Mouse (Mus musculus) neural tube, embryonic 15.5 days (tissue): ENCODE results near the gene Itpkc. TPM values are rescaled to one million over a fixed set of nuclear protein-coding genes. Genes with fewer than 3 reads are reported as not detected.
A peak's percentile ranks its signal among the peaks of the same experiment; 100 is the strongest.

Source experiments
- ATAC-seq: fragments of 200-750 bp; cut with Nextera tagmentation; 2 replicates; pipeline ENCODE4 v1.8.0; 2017; ENCODE audit warnings: mild to moderate bottlenecking, moderate TSS enrichment, moderate library complexity; ENCODE audit not compliant: low FRiP score
- H3K27ac ChIP-seq: fragments of 300-500 bp; sonication (generic); replicated peaks from 2 replicates; pipeline ENCODE4 v1.5.1; 2015; ENCODE audit warnings: mild to moderate bottlenecking, inconsistent platforms
- H3K27me3 ChIP-seq: fragments of 300-500 bp; sonication (generic); replicated peaks from 2 replicates; pipeline ENCODE4 v1.6.1; 2015; ENCODE audit warnings: inconsistent platforms
- H3K36me3 ChIP-seq: fragments of 300-500 bp; sonication (generic); 2 replicates; pipeline ENCODE4 v1.6.1; 2015; ENCODE audit warnings: inconsistent platforms
- H3K4me1 ChIP-seq: fragments of 300-500 bp; sonication (generic); 2 replicates; pipeline ENCODE4 v1.6.1; 2015; ENCODE audit warnings: inconsistent platforms
- H3K4me2 ChIP-seq: fragments of 300-500 bp; sonication (generic); 2 replicates; pipeline ENCODE4 v1.6.1; 2015; ENCODE audit warnings: inconsistent platforms, mild to moderate bottlenecking, moderate library complexity
- H3K4me3 ChIP-seq: fragments of 300-500 bp; sonication (generic); replicated peaks from 2 replicates; pipeline ENCODE4 v1.5.1; 2015; ENCODE audit warnings: mild to moderate bottlenecking, inconsistent platforms
- H3K9ac ChIP-seq: fragments of 300-500 bp; sonication (generic); replicated peaks from 2 replicates; pipeline ENCODE4 v1.6.1; 2015; ENCODE audit warnings: mild to moderate bottlenecking, inconsistent platforms
- H3K9me3 ChIP-seq: fragments of 300-500 bp; sonication (generic); replicated peaks from 2 replicates; pipeline ENCODE4 v1.6.1; 2016; ENCODE audit warnings: inconsistent platforms
- WGBS: fragments of 180-500 bp; shearing (Covaris S2); methylation state at CpG from one replicate; pipeline ENCODE4 v1.1.7; 2015; ENCODE audit warnings: mixed read lengths; 5-methylcytosine and 5-hydroxymethylcytosine counted together
- polyA plus RNA-seq: library from polyadenylated mRNA; unstranded; fragments of >200 nt; fragmentation: Nextera tagmentation; extraction: Ambion mirVana; gene quantifications from 2 replicates; pipeline ENCODE4 v1.2.1, GENCODE M21; 2015

Itpkc gene
- polyA plus RNA-seq, 1 experiment from 2014 or later = 5.9 TPM

DNA sequence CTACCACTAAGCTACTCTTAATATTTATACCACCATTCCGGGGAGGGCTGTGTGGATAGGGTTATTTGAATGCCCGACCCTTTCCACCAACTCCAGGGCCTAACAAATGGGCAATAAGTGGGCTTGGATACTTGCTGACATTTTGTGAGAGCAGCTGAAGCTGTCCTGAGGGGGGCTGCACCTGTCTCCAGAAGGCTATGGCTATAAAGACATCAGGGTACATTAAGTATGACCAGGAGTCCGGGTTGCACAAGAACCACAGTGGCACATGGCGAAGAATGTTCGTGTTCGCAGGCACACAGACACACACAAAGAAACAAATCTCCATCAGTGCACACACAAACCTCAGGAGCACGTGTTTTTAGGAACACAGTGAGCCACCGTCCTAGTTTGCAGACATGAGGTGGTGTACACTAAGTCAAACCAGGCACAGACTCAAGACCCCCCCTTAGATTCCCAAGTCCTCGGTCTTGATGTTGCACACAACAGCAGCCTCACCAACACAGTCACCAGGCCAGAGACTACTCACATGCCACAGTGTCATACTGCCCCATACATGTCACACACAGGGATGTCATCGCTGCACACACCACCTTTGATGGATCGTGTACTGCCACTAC, 60.9 kb downstream of the Itpkc start:
- no peaks in the 10 kb centered on the region for H3K27me3 ChIP-seq
- H3K27ac ChIP-seq = peak overlapping the region; percentile 99
- H3K4me1 ChIP-seq = peaks cover 41% of the 10 kb centered on the region
- H3K4me3 ChIP-seq = peak overlapping the region; percentile 75
- H3K9ac ChIP-seq = peak overlapping the region; percentile 84
- peak overlapping the region; percentile 88 for H3K4me2 ChIP-seq
- ATAC-seq = no peak
- peaks cover 22% of the 10 kb centered on the region for H3K36me3 ChIP-seq
- H3K9me3 ChIP-seq = no peaks in the 10 kb centered on the region
- 71% methylated on average over 11 of the region's 11 CpGs for WGBS

DNA sequence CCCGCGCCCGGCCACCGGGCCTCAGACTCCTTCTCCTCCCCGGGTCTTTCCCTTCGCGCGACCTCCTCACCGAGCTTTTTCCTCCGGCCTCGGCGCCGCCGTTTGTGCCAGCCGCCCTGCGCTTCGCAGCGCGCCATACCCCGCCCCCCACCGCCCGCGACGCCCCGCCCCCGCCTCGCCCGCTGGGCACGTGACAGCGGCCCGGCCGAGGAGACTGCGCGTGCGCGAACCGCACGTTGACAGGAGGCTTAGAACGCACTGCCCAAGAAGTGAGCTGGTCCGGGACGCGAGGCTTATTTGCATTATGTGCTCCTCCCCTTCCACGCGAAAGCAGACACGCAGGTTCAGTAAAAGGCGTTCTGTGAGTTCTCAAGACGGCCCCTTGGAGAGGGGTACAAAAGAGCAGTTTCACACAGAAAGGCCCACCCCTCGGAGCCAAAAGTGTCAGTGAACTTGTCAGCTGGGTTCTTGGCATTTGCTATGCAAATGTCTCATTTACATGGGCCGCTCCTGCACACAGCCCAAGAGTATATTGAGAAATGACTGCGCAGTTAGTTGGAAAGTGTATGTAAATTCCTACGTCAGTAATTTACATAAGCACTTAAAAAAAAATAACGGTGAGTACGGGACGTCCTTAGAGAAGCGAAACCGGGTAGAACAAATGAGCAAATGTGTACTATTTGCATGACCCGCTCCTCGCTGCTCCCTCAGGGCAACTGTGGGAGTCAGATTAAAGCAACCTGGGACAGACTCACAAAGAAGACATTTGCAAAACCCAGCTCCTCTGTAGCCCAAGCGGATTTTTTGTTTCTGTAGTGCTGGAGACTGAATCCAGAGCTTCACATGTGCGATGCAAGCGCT, 61.6 kb downstream of the Itpkc start, which contains the start of gene Egln2:
Egln2 (minus strand) TSS at position 189 of the 861 bp plus-strand sequence.
- peak within 1 kb of the TSS; percentile 99 for H3K27ac ChIP-seq
- H3K9me3 ChIP-seq = no peaks in the 10 kb centered on the region
- H3K4me2 ChIP-seq = peak within 1 kb of the TSS; percentile 88
- peaks cover 49% of the 10 kb centered on the region for H3K4me1 ChIP-seq
- peak within 1 kb of the TSS; percentile 75 for H3K4me3 ChIP-seq
- peaks cover 16% of the 10 kb centered on the region for H3K36me3 ChIP-seq
- ATAC-seq = peak; percentile 89
- WGBS = 2% methylated on average over 61 of the region's 61 CpGs
- H3K27me3 ChIP-seq = no peaks in the 10 kb centered on the region
- peak within 1 kb of the TSS; percentile 84 for H3K9ac ChIP-seq

DNA sequence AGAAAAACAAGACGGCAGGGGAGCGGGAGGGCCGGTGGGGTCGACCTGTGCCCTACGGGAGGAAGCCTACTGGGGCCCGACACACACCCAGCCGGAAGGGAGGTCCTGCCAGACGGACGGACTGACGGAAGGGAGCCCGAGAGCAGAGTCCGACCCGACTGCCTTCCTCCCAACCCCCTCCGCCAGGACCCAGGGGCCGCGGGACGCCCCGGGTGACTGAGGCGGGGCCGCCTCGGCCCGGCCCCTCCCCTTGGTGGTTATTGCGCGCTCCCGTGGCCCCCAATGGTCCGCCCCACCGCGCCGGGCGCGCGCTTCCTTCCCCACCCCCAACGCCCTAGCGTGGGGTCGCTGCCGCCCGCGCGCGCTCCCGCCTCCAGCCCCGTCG, 62.2 kb downstream of the Itpkc start:
- H3K27ac ChIP-seq = peak overlapping the region; percentile 99
- no peaks in the 10 kb centered on the region for H3K27me3 ChIP-seq
- peak overlapping the region; percentile 75 for H3K4me3 ChIP-seq
- peaks cover 55% of the 10 kb centered on the region for H3K4me1 ChIP-seq
- H3K9me3 ChIP-seq = no peaks in the 10 kb centered on the region
- H3K36me3 ChIP-seq = peaks cover 15% of the 10 kb centered on the region; the same call in 1 of the 2 replicates
- 1% methylated on average over 35 of the region's 43 CpGs for WGBS
- H3K9ac ChIP-seq = peak overlapping the region; percentile 84
- H3K4me2 ChIP-seq = peak overlapping the region; percentile 88
- peak; percentile 68 for ATAC-seq

DNA sequence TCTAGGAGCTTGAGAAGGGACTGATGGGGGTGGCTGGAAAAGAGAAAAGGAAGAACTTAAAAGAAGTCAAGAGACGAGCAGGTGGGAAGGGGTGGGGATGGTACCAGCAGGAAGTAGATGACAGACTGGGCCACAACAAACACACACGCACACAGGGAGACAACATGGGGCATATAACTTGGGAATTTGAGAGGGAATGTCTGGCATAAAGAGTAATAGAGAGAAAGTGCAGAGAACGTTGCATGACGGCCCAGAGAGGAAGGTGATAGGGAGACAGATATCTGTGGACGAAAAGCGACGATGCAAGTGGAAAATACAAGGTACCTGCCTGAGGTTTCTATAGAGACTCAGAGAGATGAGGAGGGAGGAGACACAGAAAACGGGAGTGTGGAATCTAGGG, 62.8 kb downstream of the Itpkc start:
- Histone ChIP-seq H3K4me1 (peaks cover 60% of the 10 kb centered on the region), H3K9ac (peak overlapping the region; percentile 84), H3K27ac (peak overlapping the region; percentile 99), H3K4me2 (peak overlapping the region; percentile 88), H3K27me3 (no peaks in the 10 kb centered on the region), H3K9me3 (no peaks in the 10 kb centered on the region), H3K4me3 (peak overlapping the region; percentile 75), H3K36me3 (peaks cover 10% of the 10 kb centered on the region; the same call in 1 of the 2 replicates)
- no peak for ATAC-seq
- WGBS = 1% methylated on average over 8 of the region's 8 CpGs

DNA sequence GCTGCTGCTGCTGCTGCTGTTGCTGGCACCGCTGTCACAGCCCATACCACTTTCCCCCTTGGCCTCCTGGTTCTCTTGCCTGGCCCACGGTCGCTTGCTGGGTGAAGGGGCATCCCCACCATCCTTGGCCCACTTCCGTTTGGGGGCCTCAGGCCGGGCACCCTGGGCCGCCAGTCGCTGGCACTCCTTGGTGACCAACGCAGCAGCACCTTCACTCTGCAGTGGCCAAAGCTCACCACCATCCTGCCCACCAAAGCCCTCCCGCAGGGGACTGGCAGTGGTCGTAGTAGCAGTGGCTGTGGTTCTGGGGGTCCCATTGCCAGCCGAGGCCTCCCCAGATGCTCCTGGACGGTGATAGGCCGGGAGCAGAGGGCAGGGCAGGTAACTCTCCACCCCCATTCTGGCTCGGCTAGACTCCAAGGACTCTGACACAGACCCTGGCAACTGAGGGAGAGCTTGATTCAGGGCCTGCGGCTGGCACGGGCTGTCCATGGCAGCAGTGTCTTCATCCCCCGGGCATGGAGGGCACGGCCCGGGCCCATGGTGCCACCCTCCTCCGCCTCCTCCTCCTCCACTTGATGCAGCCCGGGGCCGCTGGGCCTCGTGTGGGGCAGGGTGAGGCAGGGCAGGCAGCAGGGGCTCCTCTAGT, 63.3 kb downstream of the Itpkc start:
- peak overlapping the region; percentile 75 for H3K4me3 ChIP-seq
- peak overlapping the region; percentile 88 for H3K4me2 ChIP-seq
- no peaks in the 10 kb centered on the region for H3K27me3 ChIP-seq
- no peak for ATAC-seq
- H3K4me1 ChIP-seq = peaks cover 66% of the 10 kb centered on the region
- H3K27ac ChIP-seq = peak overlapping the region; percentile 99; the same call in 1 of the 2 replicates
- 66% methylated on average over 23 of the region's 23 CpGs for WGBS
- peaks cover 5% of the 10 kb centered on the region; the same call in 1 of the 2 replicates for H3K36me3 ChIP-seq
- peak overlapping the region; percentile 84 for H3K9ac ChIP-seq
- H3K9me3 ChIP-seq = no peaks in the 10 kb centered on the region

DNA sequence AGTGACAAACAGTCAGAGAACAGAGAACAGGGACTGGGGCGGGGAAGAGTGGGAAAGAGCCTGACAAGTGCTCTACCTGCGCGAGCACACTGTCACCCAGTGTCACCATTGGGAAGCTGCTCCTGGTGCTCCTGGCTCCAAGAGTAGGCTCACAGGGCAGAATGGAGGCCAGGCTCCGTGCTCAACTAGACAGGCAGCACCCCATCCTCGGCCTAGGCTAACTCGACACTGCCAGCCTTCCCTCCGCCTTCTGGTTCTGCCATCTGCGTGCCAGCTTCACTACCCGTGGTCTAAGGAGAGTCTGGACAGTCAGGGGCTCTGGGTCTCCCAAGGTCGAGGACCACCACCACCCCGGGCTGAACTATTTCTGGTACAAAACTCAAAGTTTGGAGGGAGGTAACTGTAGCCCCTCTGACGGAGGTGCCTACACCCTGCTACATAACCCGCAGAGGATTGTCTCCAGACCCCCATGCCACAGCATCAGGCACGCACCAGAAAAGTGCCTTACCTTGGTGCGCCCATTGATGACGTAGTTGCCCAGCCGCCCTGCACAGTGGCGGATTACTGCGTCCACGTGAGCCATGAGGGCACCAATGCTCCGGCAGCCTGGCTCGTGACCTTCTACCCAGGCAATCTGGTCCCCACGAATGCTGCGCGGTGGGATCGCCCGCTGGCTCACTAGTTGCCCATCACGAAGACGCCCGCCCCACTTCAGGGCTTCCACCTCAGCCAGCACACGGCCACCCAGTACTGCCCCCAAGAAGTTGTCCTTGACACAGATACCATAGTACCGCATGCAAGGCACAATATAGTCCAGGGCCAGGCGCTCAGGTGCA, 64.1 kb downstream of the Itpkc start:
- H3K27me3 ChIP-seq = no peaks in the 10 kb centered on the region
- peaks cover 72% of the 10 kb centered on the region for H3K4me1 ChIP-seq
- no peak overlapping the region for H3K27ac ChIP-seq
- H3K4me2 ChIP-seq = peak overlapping the region; percentile 88
- H3K4me3 ChIP-seq = peak overlapping the region; percentile 75
- peak overlapping the region; percentile 84 for H3K9ac ChIP-seq
- H3K36me3 ChIP-seq = peaks cover 9% of the 10 kb centered on the region; the same call in 1 of the 2 replicates
- 84% methylated on average over 33 of the region's 33 CpGs for WGBS
- H3K9me3 ChIP-seq = no peaks in the 10 kb centered on the region
- no peak for ATAC-seq

DNA sequence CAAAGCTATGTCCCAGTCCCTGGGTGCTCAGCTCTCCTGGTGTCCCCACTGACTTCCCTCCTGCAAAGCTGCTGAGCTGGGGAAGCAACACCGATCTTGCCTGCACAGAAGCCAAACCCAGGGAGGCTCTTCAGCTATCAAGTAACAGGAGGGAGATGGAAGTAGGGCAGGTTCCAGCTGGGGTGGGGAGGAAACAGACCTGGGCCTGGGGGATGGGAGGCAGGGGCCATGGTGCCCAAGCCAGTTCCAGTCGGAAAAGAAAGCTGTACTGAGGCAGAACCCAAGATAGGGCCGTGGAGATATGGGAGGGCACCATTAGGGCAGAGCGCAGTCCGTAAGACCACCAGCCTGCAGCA, 65.0 kb downstream of the Itpkc start:
- H3K9me3 ChIP-seq = no peaks in the 10 kb centered on the region
- no peaks in the 10 kb centered on the region for H3K27me3 ChIP-seq
- WGBS = 76% methylated on average over 5 of the region's 5 CpGs
- no peak overlapping the region for H3K27ac ChIP-seq
- peaks cover 72% of the 10 kb centered on the region for H3K4me1 ChIP-seq
- peak overlapping the region; percentile 88 for H3K4me2 ChIP-seq
- H3K4me3 ChIP-seq = peak overlapping the region; percentile 75
- peak overlapping the region; percentile 47 for H3K9ac ChIP-seq
- ATAC-seq = no peak
- peaks cover 17% of the 10 kb centered on the region for H3K36me3 ChIP-seq

DNA sequence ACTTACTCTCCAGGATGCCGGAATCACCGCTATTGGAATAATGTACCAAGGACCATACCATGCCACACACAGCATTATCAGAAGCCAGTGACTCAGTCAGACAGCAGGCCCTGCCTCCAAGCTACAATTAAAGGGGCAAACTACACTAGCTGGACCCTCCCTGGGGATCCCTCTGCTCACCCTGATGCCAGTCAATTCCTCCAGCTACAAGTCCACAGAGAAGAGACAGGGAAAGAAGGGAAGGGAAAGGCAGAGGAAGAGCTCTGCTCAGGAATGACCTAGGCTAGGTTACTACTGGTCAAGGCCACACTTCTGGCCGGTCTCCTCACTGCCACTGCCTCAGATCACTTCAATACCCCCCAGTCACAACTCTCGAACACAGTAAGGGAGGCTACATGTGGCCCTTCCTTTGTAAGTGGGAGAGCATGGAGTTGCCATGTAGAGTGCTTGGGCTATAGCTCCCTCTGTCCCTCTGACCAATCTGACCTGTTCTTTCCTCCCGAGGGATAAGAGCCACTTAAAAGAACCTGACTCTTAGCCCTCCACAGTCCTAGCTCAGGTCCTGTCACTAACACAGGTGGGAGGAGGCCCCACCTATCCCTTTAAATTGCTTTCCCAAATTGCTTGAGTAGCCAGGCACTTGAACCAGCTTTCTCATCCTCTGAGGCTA, 65.5 kb downstream of the Itpkc start:
- Histone ChIP-seq H3K27ac (no peak overlapping the region), H3K4me3 (peak overlapping the region; percentile 75; the same call in 1 of the 2 replicates), H3K27me3 (no peaks in the 10 kb centered on the region), H3K4me2 (peak overlapping the region; percentile 88), H3K9me3 (no peaks in the 10 kb centered on the region), H3K9ac (peak overlapping the region; percentile 47), H3K4me1 (peaks cover 72% of the 10 kb centered on the region), H3K36me3 (peaks cover 22% of the 10 kb centered on the region)
- WGBS = 81% methylated on average over 5 of the region's 5 CpGs
- no peak for ATAC-seq

DNA sequence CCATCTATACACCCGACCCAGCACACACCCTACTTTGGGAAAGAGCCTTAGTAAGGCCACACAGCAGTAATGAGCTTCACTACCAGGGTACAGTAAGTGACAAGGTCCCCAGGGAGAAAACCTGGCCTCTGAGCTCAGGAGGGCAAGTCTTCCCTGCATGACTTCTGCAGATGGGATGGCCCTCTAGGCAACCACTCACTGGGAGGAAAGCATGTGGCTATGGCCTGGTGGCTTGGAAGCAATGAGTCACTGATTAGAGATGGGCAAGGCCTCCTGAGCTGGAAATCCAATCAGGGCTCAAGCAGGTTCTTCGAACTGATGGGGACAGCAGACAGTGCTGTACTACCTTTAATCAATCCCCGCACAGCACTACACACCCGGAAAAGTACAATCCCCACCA, 66.7 kb downstream of the Itpkc start:
- Histone ChIP-seq H3K27me3 (no peaks in the 10 kb centered on the region), H3K4me3 (no peak overlapping the region), H3K9me3 (no peaks in the 10 kb centered on the region), H3K36me3 (peaks cover 30% of the 10 kb centered on the region), H3K9ac (no peak overlapping the region), H3K27ac (no peak overlapping the region), H3K4me2 (no peak overlapping the region; the same call in 1 of the 2 replicates), H3K4me1 (peaks cover 64% of the 10 kb centered on the region)
- ATAC-seq = no peak
- 89% methylated on average over 4 of the region's 4 CpGs for WGBS

DNA sequence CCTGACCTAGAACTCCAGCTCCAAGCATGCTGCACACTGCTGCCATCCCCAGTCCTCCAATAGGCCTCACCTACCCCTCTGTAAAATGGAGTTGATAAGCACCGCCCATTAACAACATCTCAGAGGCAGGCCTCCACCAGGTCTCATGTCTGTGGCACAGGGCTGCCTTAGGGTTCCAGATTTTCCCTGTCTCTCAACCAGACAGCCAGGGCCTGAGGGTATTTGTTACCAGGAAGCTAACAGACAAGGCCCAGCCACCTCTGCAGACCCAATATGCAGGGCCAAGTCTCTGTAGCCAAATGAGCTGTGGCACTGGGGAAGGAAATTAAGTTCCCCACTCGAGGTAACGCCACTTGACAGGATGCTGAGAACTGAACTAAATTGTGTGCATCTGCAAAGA, 67.5 kb downstream of the Itpkc start:
- peaks cover 64% of the 10 kb centered on the region for H3K4me1 ChIP-seq
- H3K36me3 ChIP-seq = peaks cover 30% of the 10 kb centered on the region
- no peak overlapping the region for H3K4me3 ChIP-seq
- H3K9ac ChIP-seq = no peak overlapping the region
- H3K9me3 ChIP-seq = no peaks in the 10 kb centered on the region
- H3K27ac ChIP-seq = no peak overlapping the region
- H3K27me3 ChIP-seq = no peaks in the 10 kb centered on the region
- H3K4me2 ChIP-seq = no peak overlapping the region
- ATAC-seq = no peak
- WGBS = 96% methylated on average over 3 of the region's 3 CpGs
